Mouse (Mus musculus) urinary bladder, adult 2 months (tissue): Measurements from ENCODE around the gene Tox3. TPM values are rescaled to one million over a fixed set of nuclear protein-coding genes. Genes with fewer than 3 reads are reported as not detected.

Experiments
- DNase-seq: peaks from one replicate; pipeline ENCODE4 v3.0.0; 2022; ENCODE audit warnings: low spot score
- polyA plus RNA-seq: library from polyadenylated mRNA; depleted of rRNA; stranded (reverse); fragments of >200 nt; gene quantifications from 2 replicates; pipeline ENCODE4 v1.2.3, GENCODE M21; 2012; rRNA removed

The Tox3 gene
- 0.43 and 0.57 TPM in 2 replicates for polyA plus RNA-seq

- peak; percentile 46 for DNase-seq
Observed at GRCm38 (mm10) chr8:90348178-90348925, at the start of gene Tox3. Tox3 (minus strand) TSS chr8:90348343.

DNA sequence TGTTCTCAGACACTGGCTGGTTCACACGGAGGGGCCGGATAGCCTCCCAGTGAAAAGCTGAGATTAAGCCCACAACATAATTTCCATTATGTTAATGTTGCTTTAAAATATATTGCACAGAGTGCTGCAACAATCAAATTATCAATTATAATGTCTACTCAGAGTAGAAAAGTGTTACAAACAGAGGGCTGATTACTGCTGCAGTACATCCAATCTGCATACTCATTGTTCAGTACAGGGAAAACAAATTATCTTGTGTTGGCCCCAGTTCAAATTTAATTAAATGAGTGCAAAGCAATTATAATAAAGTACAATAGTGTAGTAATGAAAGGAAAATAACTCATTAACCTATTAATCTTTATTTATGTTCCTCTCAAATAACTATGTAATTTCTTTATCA is 44.5 kb upstream of the Tox3 start:
- no peak for DNase-seq

DNA sequence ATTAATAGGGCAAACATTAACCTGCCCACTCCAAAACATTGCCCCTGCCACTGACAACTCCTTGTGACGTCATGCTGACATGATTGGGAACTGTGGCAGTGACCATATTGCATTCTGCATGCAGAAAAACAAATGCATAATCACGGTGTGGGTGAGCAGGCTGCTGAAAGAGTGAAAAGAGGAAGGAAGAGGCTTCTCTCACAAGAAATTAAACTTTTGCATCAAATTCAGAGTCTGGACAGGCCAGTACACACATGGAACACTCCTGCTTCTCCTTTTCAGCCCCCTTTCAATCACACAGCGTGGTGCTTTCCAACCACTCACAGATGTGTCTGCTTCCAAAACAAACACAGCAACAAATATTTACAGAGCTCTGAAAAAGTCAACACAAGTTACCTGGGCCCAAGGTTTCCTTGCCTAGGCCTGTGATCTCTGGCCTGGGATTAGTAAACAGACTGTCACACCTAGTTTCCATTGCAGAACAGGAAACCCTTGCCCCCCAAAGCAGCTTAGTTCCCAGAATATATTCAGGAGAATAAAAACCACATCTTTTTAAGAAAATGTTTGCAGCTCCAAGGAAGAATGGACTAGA is 43.4 kb upstream of the Tox3 start:
- DNase-seq: no peak

DNA sequence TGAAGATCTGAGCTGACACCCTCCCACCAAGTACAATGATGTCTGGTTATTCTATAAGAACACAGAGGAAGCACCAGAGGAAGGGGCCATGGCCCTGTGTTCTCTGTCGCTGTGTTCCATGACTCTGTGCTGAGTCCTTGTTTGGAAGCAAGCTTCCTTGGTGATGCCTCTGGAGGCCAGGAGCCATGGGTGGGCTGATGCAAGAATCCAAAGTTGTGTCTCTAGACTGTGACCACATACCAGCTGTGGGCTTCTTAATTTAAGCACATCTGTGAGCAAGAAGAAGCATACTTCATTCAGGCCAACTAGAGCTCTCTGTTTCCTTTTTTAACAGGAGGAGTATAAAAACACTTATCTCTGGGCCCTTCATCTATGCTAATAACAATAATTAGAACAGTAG is 42.7 kb upstream of the Tox3 start:
- DNase-seq: no peak

GRCm38 (mm10) chr8:90379064-90379463 is 30.9 kb upstream of the Tox3 start:
- no peak for DNase-seq

GRCm38 (mm10) chr8:90378036-90378435 is 29.9 kb upstream of the Tox3 start:
- DNase-seq: no peak

- no peak for DNase-seq
Observed at GRCm38 (mm10) chr8:90371611-90372222, 23.6 kb upstream of the Tox3 start.

GRCm38 (mm10) chr8:90369876-90370275 is 21.7 kb upstream of the Tox3 start:
- DNase-seq: no peak

DNA sequence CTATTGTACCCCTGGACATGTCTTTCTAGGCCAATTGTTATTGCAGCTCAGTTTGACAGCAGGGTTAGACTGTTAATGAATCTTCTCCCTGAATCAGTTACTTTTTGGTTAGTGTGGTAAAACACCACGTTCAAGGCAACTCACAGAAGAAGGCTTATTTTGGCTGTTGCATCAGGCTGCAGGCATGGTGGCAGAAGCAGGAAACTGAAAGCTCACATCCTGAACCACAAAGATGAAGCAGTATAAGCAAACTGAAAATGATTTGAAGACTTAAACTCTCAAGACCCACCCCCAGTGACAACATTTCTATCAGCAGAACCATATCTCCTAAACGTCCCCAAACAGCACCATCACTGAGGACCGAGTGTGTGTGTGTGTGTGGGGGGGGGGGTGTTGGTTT is 8.6 kb upstream of the Tox3 start:
- no peak for DNase-seq

GRCm38 (mm10) chr8:90354782-90355181 is 6.6 kb upstream of the Tox3 start:
- DNase-seq: no peak

- no peak for DNase-seq
Observed at GRCm38 (mm10) chr8:90353960-90354540, 5.9 kb upstream of the Tox3 start.

GRCm38 (mm10) chr8:90353499-90353898 is 5.4 kb upstream of the Tox3 start:
- no peak for DNase-seq

- DNase-seq: no peak
Observed at GRCm38 (mm10) chr8:90352991-90353390, 4.8 kb upstream of the Tox3 start.

GRCm38 (mm10) chr8:90349709-90350562 is 1.8 kb upstream of the Tox3 start:
- DNase-seq: peak; percentile 22

DNA sequence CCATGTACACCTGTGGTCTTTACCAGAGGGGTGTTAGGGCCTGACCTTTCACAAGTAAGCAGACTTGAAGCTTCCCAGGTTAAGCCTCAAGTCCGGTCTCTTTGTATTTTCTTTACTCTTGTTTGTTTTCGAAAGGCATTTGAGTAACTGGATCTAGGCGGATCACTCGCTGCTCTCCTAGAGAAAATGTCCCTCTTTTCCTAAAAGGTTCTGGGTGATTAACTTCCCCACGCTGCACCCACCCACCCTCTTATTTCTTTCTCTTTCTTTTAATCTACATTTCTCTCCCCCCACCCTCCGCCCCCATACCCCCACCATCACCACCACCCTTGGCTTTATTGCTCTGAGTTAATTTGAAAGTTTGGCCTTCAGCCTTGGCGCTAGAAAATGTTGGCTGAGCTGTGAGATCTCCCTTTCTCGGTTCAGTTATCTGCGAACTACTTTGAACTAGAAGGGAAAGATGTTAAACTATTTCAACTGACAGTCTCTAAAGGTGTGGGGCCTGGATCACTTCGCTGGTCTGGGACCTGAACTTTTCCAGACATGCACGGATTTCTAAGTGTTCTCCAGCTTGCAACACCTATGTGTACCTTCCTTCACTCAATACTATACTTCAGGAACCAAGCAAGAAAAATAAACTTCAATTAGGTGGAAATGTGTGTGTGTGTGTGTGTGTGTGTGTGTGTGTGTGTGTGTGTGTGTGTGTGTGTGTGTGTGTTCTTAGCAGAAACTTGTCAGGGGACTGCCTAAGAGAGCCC is 962 bp upstream of the Tox3 start:
- DNase-seq: no peak

GRCm38 (mm10) chr8:90347581-90348177 is 464 bp downstream of the Tox3 start:
- no peak for DNase-seq

DNA sequence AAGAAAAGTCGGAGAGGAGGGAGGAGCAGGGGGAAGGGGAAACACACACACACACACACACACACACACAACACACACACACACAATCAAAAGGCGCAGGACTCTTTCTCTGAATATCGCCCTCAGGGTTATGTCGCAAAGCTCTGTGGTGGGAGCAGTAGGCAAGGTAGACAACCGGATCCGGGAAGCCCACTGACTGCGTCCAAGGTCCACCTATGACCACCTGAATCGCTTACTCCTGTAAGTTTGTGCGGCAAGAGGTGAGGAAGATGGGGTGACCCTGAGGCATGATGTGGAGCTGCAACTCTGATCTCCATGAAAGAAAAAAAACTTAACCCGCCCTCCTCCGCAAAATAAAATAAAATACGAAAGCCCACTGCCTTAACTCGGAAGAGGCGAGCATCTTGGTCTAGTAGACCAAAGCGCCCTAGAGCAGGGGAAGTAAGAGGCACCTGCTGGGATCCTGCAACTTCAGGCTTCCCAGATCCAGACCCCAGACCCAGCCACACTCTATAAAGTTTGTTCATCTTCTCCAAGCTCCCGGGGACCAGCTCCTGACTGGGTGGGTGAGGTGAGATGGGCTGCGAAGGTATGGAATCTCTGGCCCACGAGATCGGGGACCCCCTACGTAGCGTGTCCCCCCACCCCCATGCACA is 1.1 kb downstream of the Tox3 start:
- no peak for DNase-seq

- DNase-seq: no peak
Observed at GRCm38 (mm10) chr8:90346138-90346879, 1.8 kb downstream of the Tox3 start.
